Mouse (Mus musculus) liver, postnatal 0 days (tissue): ENCODE data around the gene Gh.

ENCODE experiments used
- CTCF ChIP-seq: sonication (generic); IDR thresholded peaks from 2 replicates; pipeline ENCODE4 v1.5.1; 2016; ENCODE audit warnings: antibody characterized with exemption, low read depth
- EP300 ChIP-seq: IDR thresholded peaks from 2 replicates; pipeline ENCODE4 v1.6.1; 2016; ENCODE audit warnings: antibody characterized with exemption, low read depth, mild to moderate bottlenecking

DNA sequence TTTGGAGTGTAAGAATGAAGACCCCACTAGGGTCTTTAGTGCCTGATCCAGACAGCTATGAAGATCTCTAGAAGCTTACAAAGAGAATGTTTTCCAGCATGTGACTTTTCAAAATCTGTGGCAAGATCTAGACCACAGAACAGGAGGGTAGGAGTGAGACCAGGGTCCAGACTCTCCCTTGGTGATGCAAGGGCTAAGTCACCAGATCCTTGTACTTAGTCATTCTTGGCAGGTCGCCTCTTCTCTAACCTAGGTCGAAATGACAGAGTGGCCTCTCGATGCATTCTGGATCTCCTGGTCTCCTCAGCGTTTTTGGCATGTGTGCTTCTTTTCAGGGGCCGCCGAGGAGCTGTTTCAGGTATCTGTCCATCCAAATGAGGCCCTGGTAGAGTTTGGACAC is 19.2 kb downstream of the Gh start:
- TF ChIP-seq EP300 (no peak), CTCF (no peak)
